Mouse (Mus musculus) cerebellum, postnatal 36 days (tissue): Measurements from ENCODE around the gene Sox2.
A peak's percentile ranks its signal among the peaks of the same experiment; 100 is the strongest.

Experiments
- DNase-seq, 2 experiments: peaks; one replicate each; pipeline ENCODE4 v3.0.0; 2021 to 2022; ENCODE audit warnings: mixed read lengths in 2 of 2

Gene Sox2

GRCm38 (mm10) chr3:34660542-34661290 lies 10.5 kb downstream of the Sox2 start:
- DNase-seq, result no peak

- DNase-seq, result no peak
These were observed 11.3 kb downstream of the Sox2 start for GRCm38 (mm10) chr3:34661341-34662007.

DNA sequence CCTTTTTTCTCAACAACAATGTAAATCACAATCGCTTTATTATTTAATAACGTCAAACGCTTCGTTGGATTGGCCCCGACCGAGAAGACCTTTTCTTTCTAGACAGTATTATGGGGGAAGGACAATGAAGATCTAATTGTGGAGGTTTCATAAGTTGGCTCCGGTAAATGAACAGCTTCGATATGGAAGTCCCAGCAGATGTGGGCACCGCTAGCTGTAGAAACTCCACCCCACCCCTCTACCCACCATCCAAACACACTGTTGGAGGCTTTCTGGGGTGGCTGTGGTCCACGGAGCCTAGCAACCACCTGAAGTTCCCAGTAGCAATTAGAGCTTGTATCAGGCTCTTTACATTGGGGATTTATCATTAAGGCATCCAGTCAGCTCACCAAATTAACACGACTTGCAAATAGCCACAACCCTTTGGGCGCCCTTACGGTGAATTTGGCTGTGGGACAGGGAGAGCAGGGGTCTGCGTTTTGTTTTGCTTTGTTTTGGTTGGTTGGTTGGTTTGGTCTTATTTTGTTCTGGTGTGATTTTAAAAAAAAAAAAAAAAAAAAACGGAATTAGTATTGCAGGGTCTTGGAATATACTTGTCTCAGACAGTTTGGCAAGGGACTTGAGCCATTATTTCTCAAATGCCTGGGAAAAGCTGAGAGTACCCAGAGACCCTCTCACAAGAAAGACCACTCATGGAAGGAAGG lies 12.0 kb downstream of the Sox2 start:
- DNase-seq, result no peak

DNA sequence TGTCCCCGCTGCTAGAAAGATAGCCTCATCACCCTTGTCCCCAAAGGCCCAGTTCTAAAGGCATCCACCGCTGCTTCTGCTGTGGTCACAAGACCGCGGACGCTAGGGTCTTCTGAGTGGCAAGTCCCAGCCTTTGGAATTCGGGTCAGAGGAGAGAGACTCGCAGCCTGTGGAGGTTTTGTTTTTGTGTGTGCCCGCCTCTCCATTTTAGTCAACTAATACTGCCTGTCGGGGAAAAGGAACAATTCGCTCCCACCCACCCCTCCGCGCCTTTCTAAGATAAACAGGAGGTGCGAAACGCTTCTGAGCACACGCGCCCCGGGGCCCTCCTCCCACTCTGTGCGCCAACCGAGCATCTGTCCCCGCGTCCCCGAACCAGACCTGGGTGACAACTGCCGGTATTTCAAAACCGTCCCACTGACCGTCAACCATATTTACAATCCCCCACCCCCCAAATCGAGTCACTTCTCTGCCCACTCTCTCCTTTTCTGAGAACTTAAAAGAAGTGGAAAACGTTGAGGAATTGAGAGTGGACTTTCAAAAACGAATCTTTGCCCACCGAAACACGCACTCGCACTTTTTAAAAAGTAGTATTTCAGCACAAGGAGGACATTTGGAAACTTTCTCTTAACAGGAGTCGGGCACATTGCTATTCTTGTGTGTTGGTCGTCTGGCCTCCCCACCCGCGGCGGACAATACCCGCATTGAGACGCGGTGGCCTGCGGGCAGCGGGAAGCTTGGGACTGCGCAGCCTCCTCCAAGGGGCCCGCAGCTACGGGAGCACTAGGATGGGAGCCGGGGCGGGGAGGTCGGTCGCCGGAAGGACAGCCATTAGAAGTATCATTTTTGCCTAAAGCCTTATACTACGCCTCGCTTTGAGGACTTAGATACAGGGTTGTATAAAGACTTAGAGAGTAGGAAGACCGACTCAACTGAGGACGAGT lies 12.8 kb downstream of the Sox2 start:
- DNase-seq, result no peak

GRCm38 (mm10) chr3:34663701-34664635 lies 13.8 kb downstream of the Sox2 start:
- DNase-seq, result peak in 1 of 2 experiments; percentile 15

DNA sequence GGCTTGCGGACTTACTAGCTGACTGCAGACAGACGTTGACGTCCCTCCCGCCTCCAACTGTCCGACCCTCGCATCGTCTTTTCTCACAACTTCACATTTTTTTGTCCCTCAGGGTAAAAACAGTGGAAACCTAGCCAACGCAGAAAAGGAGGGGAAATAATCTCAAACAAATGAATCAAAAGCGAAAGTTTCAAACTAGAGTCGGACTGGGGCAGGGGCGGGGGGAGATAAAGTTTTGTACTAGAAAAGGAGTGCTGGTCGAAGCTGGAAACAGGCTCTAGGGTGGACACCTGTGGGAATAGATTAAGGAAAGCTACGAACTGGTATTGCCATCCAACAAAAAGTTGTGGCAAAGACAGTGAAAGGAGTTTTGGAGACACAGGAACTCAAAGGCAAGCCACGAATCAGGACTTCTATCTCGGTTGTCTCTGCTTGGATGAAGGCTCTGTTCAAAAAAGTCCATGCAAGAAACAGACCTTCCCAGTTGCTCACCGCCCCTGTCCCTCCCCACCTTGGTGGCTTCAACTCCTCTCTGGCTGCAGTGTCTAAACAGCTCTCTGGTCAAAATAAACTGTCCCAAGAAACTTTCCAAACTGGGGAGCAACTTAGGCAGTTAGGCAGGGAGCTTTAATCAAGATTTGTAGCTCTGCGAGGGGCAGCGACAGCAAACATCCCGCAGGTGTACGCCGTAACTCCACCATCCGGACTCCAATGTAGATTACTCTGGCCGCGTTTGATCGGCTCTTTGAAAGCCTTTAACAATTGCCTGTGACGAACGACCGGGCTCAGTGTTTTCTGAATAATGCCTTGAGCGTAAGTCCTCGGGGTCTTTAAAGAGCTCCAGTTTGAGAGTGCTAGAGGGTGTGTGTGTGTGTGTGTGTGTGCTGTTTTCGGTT lies 14.7 kb downstream of the Sox2 start:
- no peak for DNase-seq

DNA sequence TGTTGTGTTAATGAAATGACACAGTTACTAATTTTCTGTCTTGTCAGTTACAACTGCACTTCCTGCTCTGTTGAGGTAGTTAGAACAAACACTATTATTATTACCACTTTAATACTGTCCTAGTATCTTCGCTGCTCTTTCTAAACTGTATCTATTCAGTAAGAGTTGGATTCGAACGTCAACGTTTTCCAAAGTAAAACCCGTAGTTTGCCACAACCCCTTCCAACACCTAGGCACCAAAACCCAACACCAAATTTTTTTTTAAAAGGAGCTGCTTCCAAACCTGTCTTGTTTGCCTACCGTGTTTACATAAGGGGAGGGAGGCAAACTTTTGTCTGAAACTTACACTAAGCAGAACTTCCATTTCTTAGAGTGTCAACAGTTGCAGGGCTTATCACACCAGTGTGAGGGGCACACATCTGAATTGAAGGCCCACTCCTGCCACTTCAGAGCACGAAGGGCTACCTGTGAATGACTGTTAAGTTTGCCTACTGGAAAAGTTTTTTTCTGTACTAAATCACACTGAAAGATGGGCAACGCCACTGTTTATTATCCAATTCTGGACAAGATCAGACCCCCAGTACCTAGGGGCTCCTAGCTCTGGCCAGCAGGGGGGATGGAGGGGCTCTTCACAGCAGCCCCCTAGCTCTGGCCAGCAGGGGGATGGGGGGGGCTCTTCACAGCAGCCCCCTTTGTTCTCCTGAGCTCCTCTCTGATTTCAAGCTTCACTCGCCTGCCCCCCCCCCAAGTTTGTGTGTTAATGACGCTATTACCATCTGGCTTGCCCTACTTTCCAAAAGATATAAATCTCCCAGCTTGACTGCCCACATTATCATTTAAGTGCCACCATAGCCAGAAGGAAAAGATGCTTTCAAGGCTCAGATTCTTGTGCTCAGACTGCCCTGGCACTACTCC lies 15.8 kb downstream of the Sox2 start:
- no peak for DNase-seq

DNA sequence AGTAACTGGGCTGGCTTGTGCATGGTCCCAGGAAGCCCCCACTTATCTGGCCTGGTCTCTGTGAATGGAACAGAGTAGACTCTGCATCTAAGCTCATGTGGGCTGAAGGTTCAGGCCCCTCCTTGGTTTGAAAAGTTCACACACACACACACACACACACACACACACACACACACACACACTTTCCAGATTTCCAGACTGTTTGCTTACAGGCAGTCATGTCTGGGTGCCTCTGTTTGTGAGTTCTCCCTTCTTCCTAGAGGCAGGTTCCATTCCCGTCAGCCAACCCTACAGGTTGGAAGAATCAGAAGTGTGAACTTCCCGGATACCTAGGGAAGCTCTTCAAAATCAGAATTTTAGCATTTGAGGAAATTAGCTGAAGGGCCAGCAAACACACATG lies 17.0 kb downstream of the Sox2 start:
- DNase-seq, result no peak

DNA sequence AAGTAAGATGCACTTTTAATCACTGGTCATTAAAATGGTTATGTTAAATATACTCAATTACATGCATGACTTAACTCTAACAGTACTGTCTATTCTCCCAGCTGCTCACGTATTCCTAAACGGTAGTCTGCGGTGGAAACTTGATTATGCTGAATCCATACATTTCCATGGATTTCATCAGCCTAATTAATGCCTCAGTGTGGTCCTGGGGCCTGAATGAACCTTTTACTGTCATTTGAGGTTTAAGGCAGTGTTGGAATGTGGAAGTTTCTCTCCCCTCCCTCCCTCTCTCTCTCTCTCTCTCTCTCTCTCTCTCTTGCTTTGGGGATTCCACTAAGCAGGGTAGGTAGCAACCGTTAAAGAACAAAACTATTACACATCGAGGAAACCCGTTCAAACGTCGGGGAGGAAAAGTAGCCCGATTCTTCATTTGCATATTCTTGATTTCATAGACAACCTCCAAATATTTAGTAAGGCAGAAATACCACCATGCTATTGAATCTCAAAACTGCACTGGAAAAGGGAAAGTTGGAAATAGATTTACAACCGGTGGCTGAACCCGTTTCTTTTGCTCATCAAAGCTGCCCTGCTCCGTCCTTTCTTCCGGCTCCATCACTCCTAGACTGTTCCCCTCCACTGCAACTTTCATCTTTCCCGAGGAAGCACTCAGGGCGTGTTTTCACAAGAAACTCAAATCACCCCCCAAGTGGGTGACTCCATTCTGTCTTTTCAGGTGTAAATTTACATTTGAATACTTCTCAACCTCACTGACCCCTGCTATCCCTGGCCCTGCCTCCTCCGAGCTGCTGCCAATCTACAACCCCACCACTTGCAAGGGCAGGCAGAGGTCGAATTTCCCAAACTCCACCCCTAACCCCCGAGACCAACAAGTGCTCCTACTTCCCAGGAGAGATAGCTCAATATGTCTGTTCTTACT lies 17.9 kb downstream of the Sox2 start:
- DNase-seq, result no peak

DNA sequence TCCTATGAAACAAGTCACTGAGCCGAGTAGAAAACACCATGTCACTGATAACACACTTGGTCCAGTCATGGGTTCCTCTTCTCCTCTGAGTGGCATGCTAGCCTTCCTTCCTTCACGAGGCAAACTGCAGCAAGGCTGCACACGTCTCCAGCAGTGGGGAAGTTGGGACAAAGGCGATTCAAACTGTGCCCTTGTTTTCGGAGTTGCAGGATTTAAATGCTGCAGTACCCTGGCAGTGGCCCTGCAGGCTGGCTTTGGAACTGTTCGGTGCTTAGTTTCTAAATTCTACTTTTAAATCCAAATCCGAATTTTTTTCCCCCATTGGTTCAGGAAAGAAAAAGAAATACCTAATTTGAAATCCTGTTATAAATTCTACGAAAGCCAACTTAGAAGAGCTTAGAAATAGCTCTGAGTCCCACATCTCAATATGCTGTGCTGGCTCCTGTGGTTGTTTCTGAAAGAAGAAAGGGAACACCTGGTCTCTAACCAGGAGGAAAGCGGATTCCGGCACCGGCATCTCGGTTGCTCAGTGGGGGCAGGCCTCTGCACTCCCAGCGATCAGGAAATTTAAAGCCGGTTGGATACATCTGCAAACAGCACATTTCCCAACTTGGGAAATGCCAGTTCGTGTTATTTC lies 20.9 kb downstream of the Sox2 start:
- DNase-seq, result no peak

DNA sequence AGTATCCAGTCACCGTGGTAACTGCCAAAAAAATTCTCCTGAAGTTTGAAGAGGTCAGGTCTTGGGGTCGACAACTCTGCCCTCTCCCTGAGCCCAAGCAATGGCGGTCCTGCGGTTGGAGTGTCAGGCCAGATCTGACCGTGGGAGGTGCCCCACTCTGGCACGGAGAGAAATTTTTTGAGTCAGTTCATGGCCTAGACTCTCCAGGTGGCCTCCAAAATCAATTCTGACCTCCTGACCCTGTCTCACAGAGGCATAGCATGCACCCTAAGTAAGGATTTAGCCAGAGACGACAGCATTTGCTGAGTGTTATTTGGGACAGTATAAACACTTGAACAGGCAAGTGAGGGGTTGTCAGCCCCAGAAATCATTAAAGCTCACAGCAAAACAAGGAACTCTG lies 28.6 kb downstream of the Sox2 start:
- DNase-seq, result no peak

DNA sequence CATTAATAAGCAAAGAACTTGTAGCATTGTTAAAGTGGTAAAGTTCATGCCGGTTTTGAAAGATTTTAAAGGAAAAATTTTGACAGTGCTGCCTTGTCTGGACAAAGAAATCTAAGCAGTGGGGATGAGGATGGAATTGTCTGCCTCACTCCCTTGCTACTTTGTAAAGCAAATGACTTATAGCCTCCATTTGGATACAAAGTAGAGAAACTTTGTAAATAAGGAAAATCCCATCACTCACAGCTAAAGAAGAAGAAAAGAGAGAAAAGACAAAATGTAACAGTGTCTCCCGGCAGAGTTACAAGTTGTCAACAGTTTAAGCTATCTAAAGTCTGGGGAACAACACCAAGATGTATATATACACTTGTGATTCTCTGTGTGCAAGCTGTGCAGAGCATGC lies 29.2 kb downstream of the Sox2 start:
- no peak for DNase-seq

DNA sequence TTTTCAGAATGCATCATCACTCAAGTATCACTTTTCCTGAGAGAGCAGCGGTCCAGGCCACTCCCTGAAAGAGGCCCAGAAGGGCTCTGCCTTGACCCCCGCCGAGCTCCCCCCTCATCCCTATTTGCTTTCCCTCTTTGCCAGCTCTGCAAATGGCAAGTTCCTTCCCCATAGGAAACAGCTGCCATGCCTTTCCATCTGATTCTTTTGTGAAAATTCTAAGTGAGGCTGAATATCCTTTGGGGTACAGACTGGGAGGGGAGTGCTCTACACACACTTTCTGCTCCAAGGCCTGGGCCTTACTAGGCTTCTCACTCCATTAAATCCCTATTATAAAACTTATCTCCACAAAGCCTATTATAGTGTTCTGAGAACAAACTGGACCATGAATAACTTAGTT lies 29.7 kb downstream of the Sox2 start:
- DNase-seq, result no peak

DNA sequence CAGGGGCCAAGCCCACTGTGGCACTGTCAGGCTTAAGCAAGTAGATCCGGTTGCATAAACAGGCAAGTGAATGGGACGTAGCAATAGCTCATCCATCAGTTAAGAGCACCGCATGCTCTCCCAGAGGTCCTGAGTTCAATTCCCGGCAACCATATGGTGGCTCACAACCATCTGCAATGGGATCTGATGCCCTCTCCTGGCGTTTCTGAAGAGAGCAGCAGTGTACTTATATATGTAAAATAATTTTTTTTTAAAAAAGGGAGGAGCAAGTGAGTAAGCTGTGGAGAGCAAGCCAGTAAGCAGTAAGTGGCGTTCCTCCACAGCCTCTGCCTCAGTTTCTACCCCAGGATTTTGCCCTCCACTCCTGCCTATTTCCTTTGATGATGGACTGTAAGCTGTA lies 37.9 kb downstream of the Sox2 start:
- no peak for DNase-seq

- DNase-seq, result peak; percentile 15 to 22
These were observed 41.6 kb downstream of the Sox2 start for GRCm38 (mm10) chr3:34691703-34692393.

- no peak for DNase-seq
These were observed 42.2 kb downstream of the Sox2 start for GRCm38 (mm10) chr3:34692394-34692745.
